Mouse (Mus musculus) cerebellum, postnatal 4 days (tissue): ENCODE results near the gene Hspa2.
"Not testable (repeated sequence)": the region's sequence is repeated elsewhere in the genome, so short reads cannot be mapped to it uniquely, and the experiment has no call there.

Experiments used
- DNase-seq, 2 experiments: peaks; one replicate each; pipeline ENCODE4 v3.0.0; 2022; ENCODE audit warnings: low spot score in 2 of 2, mixed read lengths in 1 of 2

The Hspa2 gene

DNA sequence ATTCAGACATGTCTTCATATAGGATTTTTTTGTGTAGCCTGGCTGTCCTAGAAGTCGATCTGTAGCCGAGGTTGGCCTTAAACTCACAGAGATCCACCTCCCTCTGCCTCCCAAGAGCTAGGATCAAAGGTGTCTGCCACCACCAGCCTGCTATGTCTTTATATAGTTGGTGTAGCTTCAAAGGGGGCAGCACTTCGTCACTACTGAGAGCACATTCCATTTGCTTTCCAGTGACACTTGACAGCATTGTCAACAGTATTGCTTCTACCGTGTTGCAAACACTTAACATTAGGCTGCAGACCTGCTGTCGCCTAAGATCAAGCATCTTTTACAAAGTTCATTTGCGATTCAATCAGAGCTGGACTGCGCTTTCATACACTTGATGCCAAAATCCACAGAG, 30.1 kb downstream of the Hspa2 start:
- no peak for DNase-seq

GRCm38 (mm10) chr12:76435084-76435483, 31.1 kb downstream of the Hspa2 start:
- DNase-seq = no peak

- DNase-seq = no peak
Measured at GRCm38 (mm10) chr12:76435549-76435948, 31.6 kb downstream of the Hspa2 start.

DNA sequence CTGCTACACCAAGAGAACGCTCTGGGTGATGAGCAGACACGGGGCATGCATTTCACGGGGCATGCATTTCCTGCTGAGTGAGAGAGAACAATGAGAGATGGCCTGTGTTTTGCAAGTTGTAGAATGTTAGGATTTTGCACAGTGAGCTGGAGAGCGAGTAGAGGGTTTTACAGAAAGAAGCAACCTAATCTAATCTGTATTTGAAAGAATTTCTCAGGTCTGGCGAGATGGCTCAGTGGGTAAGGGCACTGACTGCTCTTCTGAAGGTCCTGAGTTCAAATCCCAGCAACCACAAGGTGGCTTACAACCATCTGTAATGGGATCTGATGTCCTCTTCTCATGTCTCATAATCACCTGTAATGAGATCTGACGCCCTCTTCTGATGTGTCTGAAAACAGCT, 39.5 kb downstream of the Hspa2 start:
- DNase-seq = not testable (repeated sequence)

GRCm38 (mm10) chr12:76444359-76444772, 40.4 kb downstream of the Hspa2 start:
- no peak for DNase-seq

- no peak for DNase-seq
Measured at GRCm38 (mm10) chr12:76444862-76445261, 40.9 kb downstream of the Hspa2 start.

DNA sequence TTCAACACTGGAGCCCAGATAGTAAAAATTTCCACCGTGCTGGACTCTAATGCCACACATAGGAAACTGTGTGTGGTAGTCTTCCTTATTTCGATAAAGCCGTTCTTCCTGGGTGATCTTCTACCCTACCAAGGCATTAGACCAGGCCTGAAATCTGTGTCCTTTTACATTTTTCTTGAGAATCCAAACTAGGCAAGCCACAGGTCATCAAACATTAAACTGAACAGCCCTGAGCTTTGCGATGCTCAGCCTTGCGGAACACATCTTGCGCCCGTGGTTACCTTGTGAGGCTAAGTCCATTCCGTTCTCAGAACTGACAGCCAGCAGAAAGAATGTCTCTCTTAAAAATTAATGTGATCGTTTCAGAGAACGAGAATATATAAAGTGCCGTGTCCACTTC, 42.2 kb downstream of the Hspa2 start:
- no peak for DNase-seq

GRCm38 (mm10) chr12:76448127-76448526, 44.2 kb downstream of the Hspa2 start:
- DNase-seq = no peak

GRCm38 (mm10) chr12:76452203-76452602, 48.2 kb downstream of the Hspa2 start:
- DNase-seq = no peak
